Mouse (Mus musculus) MEL (cell line): ENCODE results near the gene Smad6.

Source experiments
- CTCF ChIP-seq, 3 experiments: IDR thresholded peaks in 2 of 3; conservative IDR thresholded peaks in 1 of 3; 2 replicates each; pipeline ENCODE4 v1.5.1; 2011 to 2012; ENCODE audit warnings: low read length in 3 of 3, low read depth in 2 of 3, mild to moderate bottlenecking in 2 of 3, improper control_type of control experiment in 1 of 3, inconsistent platforms in 1 of 3, mixed read lengths in 1 of 3, moderate library complexity in 1 of 3; ENCODE audit not compliant: control insufficient read depth in 1 of 3, insufficient read depth in 1 of 3, poor library complexity in 1 of 3, severe bottlenecking in 1 of 3
- ELF1 ChIP-seq: IDR thresholded peaks from 2 replicates; pipeline ENCODE4 v1.6.1; 2014; ENCODE audit warnings: low read depth, mild to moderate bottlenecking, inconsistent platforms, low read length, improper control_type of control experiment, moderate library complexity
- MAFK ChIP-seq: IDR thresholded peaks from 2 replicates; pipeline ENCODE4 v1.6.1; 2011; ENCODE audit warnings: low read depth, mild to moderate bottlenecking, low read length, improper control_type of control experiment, borderline replicate concordance
- MEF2A ChIP-seq: IDR thresholded peaks from 2 replicates; pipeline ENCODE4 v1.6.1; 2014; ENCODE audit warnings: low read depth, mild to moderate bottlenecking, inconsistent platforms, low read length, improper control_type of control experiment; ENCODE audit not compliant: poor library complexity, insufficient replicate concordance, severe bottlenecking; ENCODE audit errors: extremely low read depth
- MYC ChIP-seq: IDR thresholded peaks from 2 replicates; pipeline ENCODE4 v1.6.1; 2011; ENCODE audit warnings: low read depth, mild to moderate bottlenecking, low read length, improper control_type of control experiment, moderate library complexity
- NELFE ChIP-seq: IDR thresholded peaks from 2 replicates; pipeline ENCODE4 v1.6.1; 2011; ENCODE audit warnings: low read depth, low read length, improper control_type of control experiment
- NRF1 ChIP-seq: IDR thresholded peaks from 2 replicates; pipeline ENCODE4 v1.6.1; 2014; ENCODE audit warnings: low read depth, mild to moderate bottlenecking, inconsistent platforms, low read length, improper control_type of control experiment, moderate library complexity; ENCODE audit not compliant: poor library complexity, insufficient read depth, severe bottlenecking
- POLR2A ChIP-seq, 2 experiments: IDR thresholded peaks; 2 replicates each; pipeline ENCODE4 v1.6.1; 2011 to 2012; ENCODE audit warnings: low read length in 2 of 2, mild to moderate bottlenecking in 2 of 2, control low read depth in 1 of 2, improper control_type of control experiment in 1 of 2, low read depth in 1 of 2, moderate library complexity in 1 of 2; ENCODE audit not compliant: control insufficient read depth in 1 of 2, insufficient read depth in 1 of 2, poor library complexity in 1 of 2
- POLR2AphosphoS5 ChIP-seq: IDR thresholded peaks from 2 replicates; pipeline ENCODE4 v1.6.1; 2012; ENCODE audit warnings: low read depth, borderline replicate concordance, mild to moderate bottlenecking, inconsistent platforms, low read length, moderate library complexity, mixed read lengths
- SMC3 ChIP-seq: IDR thresholded peaks from 2 replicates; pipeline ENCODE4 v1.6.1; 2011; ENCODE audit warnings: low read depth, low read length, improper control_type of control experiment
- USF1 ChIP-seq: IDR thresholded peaks from 2 replicates; pipeline ENCODE4 v1.6.1; 2014; ENCODE audit warnings: low read depth, mild to moderate bottlenecking, inconsistent platforms, low read length, improper control_type of control experiment, moderate library complexity

DNA sequence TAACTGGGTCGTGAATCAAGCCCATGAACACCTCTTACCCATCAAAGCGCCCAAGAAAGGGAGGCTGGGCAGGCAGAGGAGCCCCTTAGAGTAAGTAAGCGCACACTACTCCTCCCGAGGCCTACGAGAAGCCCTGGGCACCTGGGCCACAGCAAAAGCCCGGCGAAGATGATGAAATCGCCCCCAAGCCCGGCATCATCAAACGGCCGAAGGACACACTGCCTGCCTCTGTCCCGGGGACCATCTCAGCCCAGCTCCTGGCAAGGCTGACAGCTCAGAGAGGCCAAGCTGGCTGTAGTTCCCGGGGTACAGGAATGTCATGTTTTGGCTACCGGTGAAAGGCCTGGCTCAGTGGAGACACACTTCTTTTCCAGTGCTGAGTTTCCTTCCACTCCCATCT lies 23.8 kb downstream of the Smad6 start:
- TF ChIP-seq POLR2AphosphoS5 = no peak
- no peak for TF ChIP-seq NRF1
- TF ChIP-seq ELF1 = no peak
- no peak for TF ChIP-seq USF1
- TF ChIP-seq MAFK = no peak
- TF ChIP-seq SMC3 = no peak
- no peak for TF ChIP-seq MEF2A
- no peak for TF ChIP-seq POLR2A (IDR thresholded peaks at IDR 0.05; ENCODE audit: control insufficient read depth in 1 of 2, insufficient read depth in 1 of 2, low read depth in 1 of 2, low read length in 2 of 2, poor library complexity in 1 of 2)
- TF ChIP-seq MYC = no peak
- no peak for TF ChIP-seq NELFE
- no peak for TF ChIP-seq CTCF (IDR thresholded peaks at IDR 0.05 in 2 of 3, conservative IDR thresholded peaks at IDR 0.05 in 1 of 3; ENCODE audit: control insufficient read depth in 1 of 3, insufficient read depth in 1 of 3, low read depth in 2 of 3, low read length in 3 of 3, poor library complexity in 1 of 3, severe bottlenecking in 1 of 3)
